Mouse (Mus musculus) stomach, postnatal 0 days (tissue): ENCODE data around the gene Pla2g2c.

Source experiments
- CTCF ChIP-seq: IDR thresholded peaks from 2 replicates; pipeline ENCODE4 v1.5.1; 2016; ENCODE audit warnings: antibody characterized with exemption, low read depth, mild to moderate bottlenecking, moderate library complexity
- EP300 ChIP-seq: optimal IDR thresholded peaks from 2 replicates; pipeline ENCODE3; 2016; ENCODE audit warnings: antibody characterized with exemption

DNA sequence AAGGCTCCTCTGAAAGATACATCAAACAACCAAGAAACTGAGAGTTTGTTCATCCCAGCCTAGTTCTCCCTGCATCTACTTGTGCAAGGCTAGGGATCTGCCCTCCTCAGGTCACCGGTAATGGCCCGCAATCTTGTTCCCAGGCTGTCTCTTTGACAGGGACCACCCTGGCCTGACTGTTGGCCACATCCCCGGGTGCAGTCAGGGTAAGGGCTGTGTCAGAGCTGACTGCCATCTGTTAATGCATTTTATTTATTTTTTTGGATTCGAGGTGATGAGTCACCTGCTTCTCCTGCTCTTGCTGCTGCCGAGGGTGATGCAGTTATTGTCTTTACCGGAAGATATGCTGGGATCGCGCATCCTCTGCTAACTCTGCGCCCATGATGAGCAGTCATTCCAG is 7.9 kb upstream of the Pla2g2c start:
- TF ChIP-seq EP300 (no peak), CTCF (no peak)
